In genomic region chr5:53961830-53962515, GRCm38 (mm10) we compare ENCODE assay signal across 12 mouse cellular contexts. TPM values are rescaled to one million over a fixed set of nuclear protein-coding genes. Genes with fewer than 3 reads are reported as not detected.
DNase-seq lines count a peak whose midpoint lies in the region; ATAC-seq and TF ChIP-seq lines count a peak whose summit lies in the region.
"Had no signal": no experiment of that assay in that cellular context is flagged by ENCODE, and none has a peak within 500 bp of the region (broad histone marks: within the 10 kb centered on the region; RNA-seq: fewer than 3 reads in every experiment).

No protein-coding gene starts in this region.

- no peak overlapping the region for H3K27ac ChIP-seq in midbrain, embryonic 11.5 days (ENCODE audit: low read depth, low read length)
- no peak overlapping the region for H3K27ac ChIP-seq in midbrain, embryonic 16.5 days (ENCODE audit: low read length)
- H3K27ac ChIP-seq in stomach, embryonic 16.5 days (ENCODE audit: low read length): peak overlapping the region; percentile 85
- H3K27ac ChIP-seq in midbrain, embryonic 15.5 days: no peak overlapping the region
- H3K27ac ChIP-seq: neural tube, embryonic 13.5 days had no signal

- H3K36me3 ChIP-seq in midbrain, embryonic 11.5 days (ENCODE audit: control insufficient read depth, insufficient read depth, low read length): no peaks in the 10 kb centered on the region
- no peaks in the 10 kb centered on the region for H3K36me3 ChIP-seq in midbrain, embryonic 16.5 days (ENCODE audit: control insufficient read depth, insufficient read depth, low read length)
- no peaks in the 10 kb centered on the region for H3K36me3 ChIP-seq in stomach, embryonic 16.5 days (ENCODE audit: control insufficient read depth, insufficient read depth, low read length)
- H3K36me3 ChIP-seq in midbrain, embryonic 15.5 days (replicated peaks): no peaks in the 10 kb centered on the region
- H3K36me3 ChIP-seq: neural tube, embryonic 13.5 days had no signal

- TF ChIP-seq POLR2A in lung, adult 2 months (IDR thresholded peaks at IDR 0.05; ENCODE audit: borderline replicate concordance, extremely low read depth, low read depth, low read length): no peak

- 87% methylated on average over 12 of the region's 12 CpGs for WGBS in midbrain, embryonic 11.5 days
- WGBS in midbrain, embryonic 16.5 days: 83% methylated on average over 12 of the region's 12 CpGs
- WGBS in lung, adult 2 months: 35% methylated on average over 12 of the region's 12 CpGs
- WGBS in stomach, embryonic 16.5 days: 54% methylated on average over 12 of the region's 12 CpGs
- 82% methylated on average over 12 of the region's 12 CpGs for WGBS in midbrain, embryonic 15.5 days

- H3K4me1 ChIP-seq in midbrain, embryonic 11.5 days (ENCODE audit: control insufficient read depth, insufficient read depth, low read length): no peaks in the 10 kb centered on the region
- H3K4me1 ChIP-seq in midbrain, embryonic 16.5 days (ENCODE audit: control insufficient read depth, insufficient read depth, low read length): no peaks in the 10 kb centered on the region
- H3K4me1 ChIP-seq in lung, adult 2 months (ENCODE audit: control insufficient read depth, insufficient read depth, low read length): peaks cover 8% of the 10 kb centered on the region
- H3K4me1 ChIP-seq in stomach, embryonic 16.5 days (ENCODE audit: control insufficient read depth, insufficient read depth, low read length): peaks cover 12% of the 10 kb centered on the region; the same call in 1 of the 2 replicates
- no peaks in the 10 kb centered on the region for H3K4me1 ChIP-seq in midbrain, embryonic 15.5 days

- no peak overlapping the region for H3K4me3 ChIP-seq in midbrain, embryonic 11.5 days (ENCODE audit: low read depth, low read length)
- H3K4me3 ChIP-seq in midbrain, embryonic 16.5 days (ENCODE audit: low read depth, low read length): no peak overlapping the region
- no peak overlapping the region for H3K4me3 ChIP-seq in lung, adult 2 months (replicated peaks; ENCODE audit: extremely low read depth, low read depth, low read length)
- no peak overlapping the region for H3K4me3 ChIP-seq in stomach, embryonic 16.5 days (replicated peaks; ENCODE audit: low read length)
- no peak overlapping the region for H3K4me3 ChIP-seq in midbrain, embryonic 15.5 days
- H3K4me3 ChIP-seq: neural tube, embryonic 13.5 days had no signal

- H3K9ac ChIP-seq in midbrain, embryonic 11.5 days (ENCODE audit: low read length): no peak overlapping the region
- H3K9ac ChIP-seq in midbrain, embryonic 16.5 days (ENCODE audit: low read depth, low read length): no peak overlapping the region
- no peak overlapping the region for H3K9ac ChIP-seq in stomach, embryonic 16.5 days (ENCODE audit: low read length)
- H3K9ac ChIP-seq in midbrain, embryonic 15.5 days: no peak overlapping the region
- H3K9ac ChIP-seq: neural tube, embryonic 13.5 days had no signal

- no peak overlapping the region for H3K4me2 ChIP-seq in midbrain, embryonic 11.5 days
- H3K4me2 ChIP-seq in midbrain, embryonic 16.5 days (ENCODE audit: low read length): no peak overlapping the region
- H3K4me2 ChIP-seq in stomach, embryonic 16.5 days (ENCODE audit: low read depth, low read length): no peak overlapping the region
- no peak overlapping the region for H3K4me2 ChIP-seq in midbrain, embryonic 15.5 days
- H3K4me2 ChIP-seq: neural tube, embryonic 13.5 days had no signal

- no peak for ATAC-seq in midbrain, embryonic 11.5 days (ENCODE audit: low FRiP score)
- ATAC-seq in midbrain, embryonic 16.5 days: no peak
- ATAC-seq in stomach, embryonic 16.5 days (ENCODE audit: insufficient read depth, low FRiP score): peak; percentile 89
- no peak for ATAC-seq in midbrain, embryonic 15.5 days (replicated peaks)

- no peaks in the 10 kb centered on the region for H3K9me3 ChIP-seq in midbrain, embryonic 11.5 days (ENCODE audit: control insufficient read depth, low read length)
- no peaks in the 10 kb centered on the region for H3K9me3 ChIP-seq in midbrain, embryonic 16.5 days (replicated peaks; ENCODE audit: control insufficient read depth, low read length, poor library complexity, severe bottlenecking)
- no peaks in the 10 kb centered on the region for H3K9me3 ChIP-seq in stomach, embryonic 16.5 days (replicated peaks; ENCODE audit: control insufficient read depth, low read length)
- no peaks in the 10 kb centered on the region for H3K9me3 ChIP-seq in midbrain, embryonic 15.5 days
- H3K9me3 ChIP-seq: neural tube, embryonic 13.5 days had no signal

- no peak for TF ChIP-seq CTCF in lung, adult 2 months (IDR thresholded peaks at IDR 0.05; ENCODE audit: insufficient read depth, low read length)

- DNase-seq in adrenal gland, adult 8-10 months: peak; percentile 15
- DNase-seq in adrenal gland, postnatal 10 days: no peak
- DNase-seq in midbrain, embryonic 11.5 days (ENCODE audit: low spot score, missing footprints): peak; percentile 39
- DNase-seq in lung, adult 2 months: peak; percentile 53
- DNase-seq in spleen, postnatal 4 days (ENCODE audit: low spot score in 2 of 2): no peak
- DNase-seq: cerebellum, adult 18-20 months; gastrocnemius, postnatal 14 days; left cerebral cortex, postnatal 4 days had no signal

- no peaks in the 10 kb centered on the region for H3K27me3 ChIP-seq in midbrain, embryonic 11.5 days (ENCODE audit: control insufficient read depth, insufficient read depth, low read length)
- H3K27me3 ChIP-seq in midbrain, embryonic 16.5 days (ENCODE audit: control insufficient read depth, insufficient read depth, low read depth, low read length): no peaks in the 10 kb centered on the region
- no peaks in the 10 kb centered on the region for H3K27me3 ChIP-seq in stomach, embryonic 16.5 days (ENCODE audit: control insufficient read depth, insufficient read depth, low read length)
- H3K27me3 ChIP-seq in midbrain, embryonic 15.5 days (replicated peaks): no peaks in the 10 kb centered on the region
- H3K27me3 ChIP-seq: neural tube, embryonic 13.5 days had no signal

RNA-seq across cellular contexts. Expression of gene Stim2, which starts 36.3 kb away (rescaled TPM):
- 10 to 100 TPM; 19.3 to 39.5 (median 34.2) TPM for total RNA-seq in adrenal gland, adult 8-10 months (2022)
- 10 to 100 TPM; 28.7 to 35.1 TPM for total RNA-seq in adrenal gland, postnatal 10 days (2021)
- polyA plus RNA-seq in midbrain, embryonic 11.5 days (2014; fragmentation: Nextera tagmentation; extraction: Ambion mirVana): 23.1 and 24.0 TPM in 2 replicates
- polyA plus RNA-seq in midbrain, embryonic 16.5 days (2015; fragmentation: Nextera tagmentation; extraction: Ambion mirVana): 26.3 and 28.9 TPM in 2 replicates
- 34.2 and 38.7 TPM in 2 replicates for polyA plus RNA-seq in lung, adult 2 months (2012; rRNA removed)
- polyA plus RNA-seq in stomach, embryonic 16.5 days (2015; fragmentation: Nextera tagmentation; extraction: Ambion mirVana): 13.1 and 15.9 TPM in 2 replicates
- 27.2 and 27.6 TPM in 2 replicates for polyA plus RNA-seq in midbrain, embryonic 15.5 days (2015; fragmentation: Nextera tagmentation; extraction: Ambion mirVana)

Comparison
In these comparisons a context has a peak if more than half of its experiments do, and no peak if none do; other contexts are left out.
1. DNase-seq: peak in adrenal gland, adult 8-10 months (single experiment), midbrain, embryonic 11.5 days (single experiment) and lung, adult 2 months (single experiment); none in adrenal gland, postnatal 10 days (single experiment) and spleen, postnatal 4 days (0 of 2).